Mouse (Mus musculus) heart, postnatal 0 days (tissue): ENCODE measurements around the gene Map7d1. TPM values are rescaled to one million over a fixed set of nuclear protein-coding genes. Genes with fewer than 3 reads are reported as not detected.
A peak's percentile ranks its signal among the peaks of the same experiment; 100 is the strongest.

Experiments used
- ATAC-seq: fragments of 200-750 bp; cut with Nextera tagmentation; 2 replicates; pipeline ENCODE4 v1.8.0; 2017; ENCODE audit warnings: low read depth, moderate number of reproducible peaks, moderate library complexity; ENCODE audit not compliant: insufficient read depth
- DNase-seq: peaks from one replicate; pipeline ENCODE4 v3.0.0-alpha.2; 2016; ENCODE audit warnings: low spot score
- H3K27ac ChIP-seq: fragments of 300-500 bp; sonication (generic); 2 replicates; pipeline ENCODE4 v1.5.1; 2014; ENCODE audit warnings: low read depth, mild to moderate bottlenecking
- H3K27me3 ChIP-seq: fragments of 300-500 bp; sonication (generic); 2 replicates; pipeline ENCODE4 v1.6.1; 2014; ENCODE audit warnings: low read length, mixed read lengths; ENCODE audit not compliant: control insufficient read depth, insufficient read depth
- H3K36me3 ChIP-seq: fragments of 300-500 bp; sonication (generic); replicated peaks from 2 replicates; pipeline ENCODE4 v1.6.1; 2014; ENCODE audit warnings: low read length, mixed read lengths; ENCODE audit not compliant: control insufficient read depth, insufficient read depth
- H3K4me1 ChIP-seq: fragments of 300-500 bp; sonication (generic); 2 replicates; pipeline ENCODE4 v1.6.1; 2014; ENCODE audit warnings: antibody characterized with exemption; ENCODE audit not compliant: control insufficient read depth, insufficient read depth
- H3K4me2 ChIP-seq: fragments of 300-500 bp; sonication (generic); 2 replicates; pipeline ENCODE4 v1.6.1; 2014; ENCODE audit warnings: low read depth, mild to moderate bottlenecking, low read length, moderate library complexity
- H3K4me3 ChIP-seq: fragments of 300-500 bp; sonication (generic); 2 replicates; pipeline ENCODE4 v1.5.1; 2014; ENCODE audit warnings: low read depth, low read length
- H3K9ac ChIP-seq: fragments of 300-500 bp; sonication (generic); replicated peaks from 2 replicates; pipeline ENCODE4 v1.6.1; 2014; ENCODE audit warnings: low read depth, low read length, mixed read lengths
- H3K9me3 ChIP-seq: fragments of 300-500 bp; sonication (generic); replicated peaks from 2 replicates; pipeline ENCODE4 v1.6.1; 2016; ENCODE audit warnings: low read length; ENCODE audit not compliant: control insufficient read depth
- CTCF ChIP-seq: IDR thresholded peaks from 2 replicates; pipeline ENCODE4 v1.5.1; 2016; ENCODE audit warnings: antibody characterized with exemption, control low read depth, low read depth
- EP300 ChIP-seq: IDR thresholded peaks from 2 replicates; pipeline ENCODE4 v1.6.1; 2016; ENCODE audit warnings: antibody characterized with exemption, low read depth
- WGBS: fragments of 180-500 bp; shearing (Covaris S2); extraction: QIAGEN DNeasy Blood & Tissue Kit; methylation state at CpG from one replicate; pipeline ENCODE4 v1.1.7; 2014; 5-methylcytosine and 5-hydroxymethylcytosine counted together
- polyA plus RNA-seq: library from polyadenylated mRNA; unstranded; fragments of >200 nt; fragmentation: Nextera tagmentation; extraction: Ambion mirVana; gene quantifications from 2 replicates; pipeline ENCODE4 v1.2.1, GENCODE M21; 2015
- total RNA-seq: library from RNA; depleted of rRNA; stranded (reverse); fragments of >200 nt; gene quantifications from 2 replicates; pipeline ENCODE4 v1.2.3, GENCODE M21; 2014; ENCODE audit warnings: low replicate concordance

Map7d1 gene
- total and polyA plus RNA-seq, 2 experiments from 2014 or later: 37.5 to 75.0 TPM

DNA sequence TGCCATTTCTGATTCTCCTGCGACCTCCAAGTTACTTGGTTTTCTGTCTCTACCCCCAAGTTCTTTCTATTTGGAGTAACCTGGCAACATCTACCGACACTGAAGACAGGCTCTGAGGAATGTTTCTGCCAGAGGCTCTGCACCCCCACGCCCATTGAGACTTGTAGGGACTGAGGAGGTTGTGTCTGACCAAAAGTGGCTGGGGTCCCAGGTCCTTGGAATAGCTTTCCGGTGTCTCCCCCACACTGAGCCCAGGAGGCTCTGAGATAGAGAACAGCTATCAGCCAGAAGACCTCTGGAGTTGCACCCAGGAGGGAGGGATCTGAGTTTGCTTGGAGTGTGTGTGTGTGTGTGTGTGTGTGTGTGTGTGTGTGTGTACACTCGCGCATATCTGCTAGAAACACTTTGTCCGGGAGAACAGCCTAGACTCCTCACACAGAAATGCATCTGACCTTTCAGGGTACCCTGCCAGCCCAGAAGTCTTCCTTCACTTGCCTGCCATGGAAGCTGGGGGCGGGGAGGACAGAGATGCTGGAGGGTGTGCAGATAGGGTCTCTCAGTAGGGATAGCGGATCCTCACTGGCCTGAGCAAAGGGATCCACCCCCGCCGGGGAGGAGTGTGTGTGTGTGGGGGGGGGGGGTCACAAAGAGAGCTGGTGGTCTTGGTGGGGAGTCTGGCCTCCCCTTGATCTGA lies 31.3 kb upstream of the Map7d1 start:
- 27% methylated on average over 11 of the region's 11 CpGs for WGBS
- no peak overlapping the region for H3K9ac ChIP-seq
- ATAC-seq (no peak), DNase-seq (no peak)
- no peaks in the 10 kb centered on the region for H3K9me3 ChIP-seq
- H3K27me3 ChIP-seq: peaks cover 65% of the 10 kb centered on the region
- H3K4me3 ChIP-seq: no peak overlapping the region
- H3K27ac ChIP-seq: no peak overlapping the region
- no peaks in the 10 kb centered on the region for H3K4me1 ChIP-seq
- H3K36me3 ChIP-seq: no peaks in the 10 kb centered on the region
- peak overlapping the region; percentile 33; the same call in 1 of the 2 replicates for H3K4me2 ChIP-seq
- TF ChIP-seq EP300: no peak
- no peak for TF ChIP-seq CTCF

DNA sequence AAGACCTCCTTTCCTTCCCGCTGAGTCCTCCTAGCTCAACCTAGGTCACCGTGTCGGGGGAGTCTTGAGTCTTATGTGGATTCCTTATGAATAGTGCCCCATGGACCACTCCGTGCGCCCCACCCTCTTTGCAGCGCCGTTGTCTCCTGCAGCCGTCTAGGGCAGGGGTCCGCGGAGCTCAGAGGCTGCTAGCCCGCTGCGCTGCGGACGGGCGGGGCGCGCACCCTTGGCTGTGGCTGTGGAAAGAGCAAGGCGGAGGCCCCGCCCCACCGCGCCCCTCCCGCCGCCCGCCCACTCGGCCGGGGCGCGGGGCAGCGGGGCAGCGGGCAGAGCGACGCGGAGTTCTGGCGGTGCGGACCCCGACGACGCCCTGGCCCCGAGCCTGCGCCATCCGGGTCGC lies 30.3 kb upstream of the Map7d1 start, which contains the start of gene Col8a2:
TSS of gene Col8a2 (plus strand) at position 302 of the 400 bp plus-strand sequence.
- DNase-seq (no peak), ATAC-seq (peak; percentile 39; the same call in 1 of the 2 replicates)
- peaks cover 65% of the 10 kb centered on the region for H3K27me3 ChIP-seq
- peak within 1 kb of the TSS; percentile 67 for H3K4me2 ChIP-seq
- 3% methylated on average over 36 of the region's 42 CpGs for whole genome bisulfite sequencing
- H3K9me3 ChIP-seq: no peaks in the 10 kb centered on the region
- no peak within 1 kb of the TSS for H3K27ac ChIP-seq
- H3K36me3 ChIP-seq: no peaks in the 10 kb centered on the region
- no peak within 1 kb of the TSS for H3K9ac ChIP-seq
- no peak for TF ChIP-seq CTCF
- TF ChIP-seq EP300: no peak
- peak within 1 kb of the TSS; percentile 45 for H3K4me3 ChIP-seq
- no peaks in the 10 kb centered on the region for H3K4me1 ChIP-seq

DNA sequence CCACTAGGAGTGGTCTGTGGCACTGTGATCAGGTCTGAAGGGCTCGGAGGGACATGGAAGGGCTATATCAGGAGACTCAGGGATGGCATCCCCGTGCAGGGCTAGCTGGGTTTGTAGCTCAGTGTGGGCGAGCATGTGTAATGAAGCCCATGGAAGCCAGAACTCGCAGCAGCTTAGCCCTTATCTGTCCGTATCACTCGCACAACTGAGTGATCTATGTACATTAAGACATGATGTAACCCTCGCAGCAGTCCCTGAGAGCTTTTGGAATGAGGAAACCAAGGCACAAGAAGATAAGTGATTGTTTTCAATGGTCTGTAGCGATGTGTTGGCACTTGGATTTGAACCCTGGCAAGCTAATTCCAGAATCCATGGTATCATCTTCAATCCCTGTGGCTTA lies 27.4 kb upstream of the Map7d1 start:
- TF ChIP-seq CTCF (no peak), EP300 (no peak)

DNA sequence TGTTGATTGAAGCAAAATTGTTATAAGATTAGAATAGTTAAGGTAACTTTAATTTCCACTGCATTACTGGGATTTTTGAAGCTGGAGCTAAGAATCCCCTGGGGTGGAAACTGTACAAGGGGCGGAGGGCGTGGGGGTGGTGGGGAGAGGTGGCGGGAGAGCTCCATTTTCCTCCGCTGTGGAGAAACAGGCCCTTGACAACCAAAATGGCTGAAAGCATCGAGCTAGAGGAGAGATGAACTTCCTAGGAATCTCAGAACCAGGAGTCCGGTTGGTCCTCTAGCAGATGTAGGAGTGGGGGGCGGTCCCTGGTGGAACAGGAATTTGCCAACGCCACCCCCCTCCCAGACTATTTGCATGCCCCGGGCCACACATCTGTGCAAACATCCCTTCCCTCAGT lies 25.6 kb upstream of the Map7d1 start:
- 62% methylated on average over 9 of the region's 9 CpGs for WGBS
- Histone ChIP-seq H3K27me3 (peaks cover 30% of the 10 kb centered on the region), H3K9ac (no peak overlapping the region), H3K4me1 (no peaks in the 10 kb centered on the region), H3K9me3 (no peaks in the 10 kb centered on the region), H3K36me3 (no peaks in the 10 kb centered on the region), H3K4me2 (no peak overlapping the region), H3K27ac (no peak overlapping the region), H3K4me3 (no peak overlapping the region)
- DNase-seq (no peak), ATAC-seq (no peak)
- TF ChIP-seq EP300 (no peak), CTCF (no peak)

More for the DNA sequence above, 27.4 kb upstream of the Map7d1 start:
- ATAC-seq: no peak
- Histone ChIP-seq H3K36me3 (no peaks in the 10 kb centered on the region), H3K4me2 (no peak overlapping the region), H3K4me3 (no peak overlapping the region), H3K27me3 (peaks cover 49% of the 10 kb centered on the region), H3K4me1 (no peaks in the 10 kb centered on the region), H3K27ac (no peak overlapping the region), H3K9me3 (no peaks in the 10 kb centered on the region), H3K9ac (no peak overlapping the region)
- no peak for DNase-seq
- 67% methylated on average over 8 of the region's 8 CpGs for WGBS

DNA sequence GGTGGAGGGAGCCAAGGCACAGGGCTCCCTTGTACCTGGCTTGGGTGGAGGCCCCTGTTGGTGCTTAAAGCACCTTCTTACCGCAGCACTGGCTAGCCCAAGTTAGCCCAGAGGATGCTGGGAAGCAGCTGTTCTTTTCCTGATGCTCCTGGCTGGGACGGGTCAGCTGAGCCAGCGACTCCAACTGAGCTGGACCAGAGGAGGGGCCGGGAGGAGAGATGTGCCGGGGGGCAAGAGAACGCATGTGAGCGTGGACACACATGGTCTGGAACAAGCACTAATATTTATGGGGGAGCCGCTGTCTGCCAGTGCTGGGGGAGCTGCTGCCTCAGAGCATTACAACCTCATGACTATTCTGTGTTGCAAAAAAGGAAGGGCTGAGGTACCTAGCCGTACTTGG lies 22.8 kb upstream of the Map7d1 start:
- TF ChIP-seq EP300: no peak
- no peak for TF ChIP-seq CTCF

DNA sequence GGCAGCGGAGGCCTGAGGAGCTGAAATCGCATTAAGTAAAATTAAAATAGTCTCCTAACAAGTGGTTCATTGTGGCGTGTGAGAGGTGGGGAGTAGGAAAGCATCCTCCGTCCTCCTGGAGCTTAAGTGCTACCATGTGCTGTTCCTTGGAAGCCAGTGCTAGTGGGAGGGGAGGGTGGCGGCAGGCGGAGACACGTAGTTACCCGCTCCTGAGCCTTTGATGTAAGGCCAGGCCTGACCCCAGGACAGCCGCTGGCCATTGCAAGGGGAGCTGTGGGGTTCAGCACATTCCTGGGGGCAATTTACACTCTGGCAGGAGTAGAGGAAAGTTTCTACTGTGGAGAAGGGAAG lies 22.4 kb upstream of the Map7d1 start:
- ATAC-seq (no peak), DNase-seq (no peak)
- Histone ChIP-seq H3K4me3 (no peak overlapping the region), H3K36me3 (peaks cover 16% of the 10 kb centered on the region), H3K4me1 (no peaks in the 10 kb centered on the region), H3K9ac (no peak overlapping the region), H3K9me3 (no peaks in the 10 kb centered on the region), H3K27me3 (0 out of 2 replicates have a peak, but pooled peaks cover 4% of the 10 kb centered on the region), H3K27ac (no peak overlapping the region), H3K4me2 (no peak overlapping the region)
- no peak for TF ChIP-seq CTCF
- TF ChIP-seq EP300: no peak
- 41% methylated on average over 9 of the region's 9 CpGs for WGBS

More for the DNA sequence above, 22.8 kb upstream of the Map7d1 start:
- ATAC-seq (no peak), DNase-seq (no peak)
- no peaks in the 10 kb centered on the region for H3K4me1 ChIP-seq
- no peak overlapping the region for H3K4me2 ChIP-seq
- H3K9ac ChIP-seq: no peak overlapping the region
- no peak overlapping the region for H3K4me3 ChIP-seq
- peaks cover 12% of the 10 kb centered on the region for H3K36me3 ChIP-seq
- no peaks in the 10 kb centered on the region for H3K9me3 ChIP-seq
- WGBS: 66% methylated on average over 9 of the region's 9 CpGs
- no peak overlapping the region for H3K27ac ChIP-seq
- H3K27me3 ChIP-seq: peaks cover 5% of the 10 kb centered on the region
